Mouse (Mus musculus): Measurements from ENCODE around the gene Pnma3. TPM values are rescaled to one million over a fixed set of nuclear protein-coding genes. Genes with fewer than 3 reads are reported as not detected.
A peak's percentile ranks its signal among the peaks of the same experiment; 100 is the strongest.
"Not testable (repeated sequence)": the region's sequence is repeated elsewhere in the genome, so short reads cannot be mapped to it uniquely, and the experiment has no call there.

Pnma3 gene
- total RNA-seq (2021), result under 1 TPM; 0.19 to 0.20 TPM
- long read RNA-seq, experiment 1, result 0 reads
- long read RNA-seq, experiment 2, result 0 reads

- DNase-seq (ENCODE audit: low spot score in 2 of 2), result no peak
Observed at GRCm38 (mm10) chrX:73064415-73064793, at the start of gene Pnma3. Gene Pnma3, plus strand, starts transcription at chrX:73064787.

- no peak for DNase-seq (ENCODE audit: low spot score in 2 of 2)
Observed at GRCm38 (mm10) chrX:73037003-73037402, 27.6 kb upstream of the Pnma3 start, which contains the start of gene Pnma5. Gene Pnma5, minus strand, starts transcription at chrX:73037103.

GRCm38 (mm10) chrX:73038831-73039230, 25.8 kb upstream of the Pnma3 start:
- no peak for DNase-seq (ENCODE audit: low spot score in 2 of 2)

- DNase-seq (ENCODE audit: low spot score in 2 of 2), result no peak
Observed at GRCm38 (mm10) chrX:73039666-73040065, 24.9 kb upstream of the Pnma3 start.

GRCm38 (mm10) chrX:73053860-73054563, 10.6 kb upstream of the Pnma3 start:
- DNase-seq (ENCODE audit: low spot score in 2 of 2), result peak; percentile 85 to 89

- no peak for DNase-seq (ENCODE audit: low spot score in 2 of 2)
Observed at GRCm38 (mm10) chrX:73061528-73061927, 3.1 kb upstream of the Pnma3 start.

GRCm38 (mm10) chrX:73062323-73062722, 2.3 kb upstream of the Pnma3 start:
- DNase-seq (ENCODE audit: low spot score in 2 of 2), result no peak

GRCm38 (mm10) chrX:73063512-73064414, 824 bp upstream of the Pnma3 start:
- DNase-seq (ENCODE audit: low spot score in 2 of 2), result no peak

- not testable (repeated sequence) for DNase-seq (ENCODE audit: low spot score in 2 of 2)
Observed at GRCm38 (mm10) chrX:73066765-73067312, 2.3 kb downstream of the Pnma3 start.

GRCm38 (mm10) chrX:73082267-73083055, 17.9 kb downstream of the Pnma3 start, which contains the start of gene Xlr4a:
Gene Xlr4a, minus strand, starts transcription at chrX:73082478.
- DNase-seq (ENCODE audit: low spot score in 2 of 2), result not testable (repeated sequence)

- not testable (repeated sequence) for DNase-seq (ENCODE audit: low spot score in 2 of 2)
Observed at GRCm38 (mm10) chrX:73096941-73097508, 32.4 kb downstream of the Pnma3 start, which contains the start of gene Xlr3a. Gene Xlr3a, minus strand, starts transcription at chrX:73097095.

GRCm38 (mm10) chrX:73116747-73117146, 52.2 kb downstream of the Pnma3 start, which contains the start of gene Gm14685:
Gene Gm14685, plus strand, starts transcription at chrX:73117047.
- DNase-seq (ENCODE audit: low spot score in 2 of 2), result not testable (repeated sequence)

Other genes with a start within 250 kb of the Pnma3 start
- under 1 TPM in 1 of 2 experiments, not detected in 1; 0.10 TPM for gene Gabrq, start 239.6 kb upstream of the Pnma3 start, total RNA-seq (2021)
- 10 to 100 TPM; 44.5 to 45.3 TPM for gene Cetn2, start 146.4 kb upstream of the Pnma3 start, total RNA-seq (2021)
- 10 to 100 TPM; 33.8 to 60.0 TPM for gene Nsdhl, start 146.2 kb upstream of the Pnma3 start, total RNA-seq (2021)
- 1 to 10 TPM; 2.5 to 2.9 TPM for gene Zfp185, start 77.4 kb upstream of the Pnma3 start, total RNA-seq (2021)
- gene Pnma5, start 27.7 kb upstream of the Pnma3 start, total RNA-seq (2021), result under 1 TPM; 0.16 to 0.17 TPM
- not detected for gene Xlr4a, start 17.7 kb downstream of the Pnma3 start, total RNA-seq (2021)
- 1 to 10 TPM in 1 of 2 experiments, under 1 TPM in 1; 0.76 to 1.6 TPM for gene Xlr3a, start 32.3 kb downstream of the Pnma3 start, total RNA-seq (2021)
- not detected for gene Gm14685, start 52.3 kb downstream of the Pnma3 start, total RNA-seq (2021)
- gene Xlr5b, start 84.0 kb downstream of the Pnma3 start, total RNA-seq (2021), result not detected
- gene DXBay18, start 84.7 kb downstream of the Pnma3 start, total RNA-seq (2021), result not detected
- gene Spin2d, start 112.2 kb downstream of the Pnma3 start, total RNA-seq (2021), result not detected
- 10 to 100 TPM in 1 of 2 experiments, 1 to 10 TPM in 1; 5.5 to 15.4 TPM for gene Xlr3b, start 127.4 kb downstream of the Pnma3 start, total RNA-seq (2021)
- gene Xlr4b, start 149.5 kb downstream of the Pnma3 start, total RNA-seq (2021), result 1 to 10 TPM; 1.3 to 2.0 TPM
- gene F8a, start 163.5 kb downstream of the Pnma3 start, total RNA-seq (2021), result 1 to 10 TPM; 6.7 to 9.8 TPM
- 1 to 10 TPM in 1 of 2 experiments, under 1 TPM in 1; 0.23 to 1.8 TPM for gene Xlr4c, start 178.3 kb downstream of the Pnma3 start, total RNA-seq (2021)
- gene Xlr3c, start 200.6 kb downstream of the Pnma3 start, total RNA-seq (2021), result not detected
- gene Xlr5a, start 228.2 kb downstream of the Pnma3 start, total RNA-seq (2021), result under 1 TPM in 1 of 2 experiments, not detected in 1; 0.53 TPM
- gene Xlr5c, start 228.2 kb downstream of the Pnma3 start, total RNA-seq (2021), result not detected